Mouse (Mus musculus) forebrain, embryonic 16.5 days (tissue): ENCODE measurements around the gene Gm21680. TPM values are rescaled to one million over a fixed set of nuclear protein-coding genes. Genes with fewer than 3 reads are reported as not detected.
"Not testable (repeated sequence)": the region's sequence is repeated elsewhere in the genome, so short reads cannot be mapped to it uniquely, and the experiment has no call there.

ENCODE experiments used
- ATAC-seq: fragments of 200-750 bp; cut with Nextera tagmentation; 2 replicates; pipeline ENCODE4 v1.8.0; 2017; ENCODE audit warnings: mild to moderate bottlenecking, moderate library complexity
- H3K27ac ChIP-seq: fragments of 300-500 bp; sonication (generic); 2 replicates; pipeline ENCODE4 v1.5.1; 2014; ENCODE audit warnings: low read length, control low read depth
- H3K27me3 ChIP-seq: fragments of 300-500 bp; sonication (generic); replicated peaks from 2 replicates; pipeline ENCODE4 v1.6.1; 2014; ENCODE audit warnings: low read length; ENCODE audit not compliant: control insufficient read depth, insufficient read depth
- H3K36me3 ChIP-seq: fragments of 300-500 bp; sonication (generic); 2 replicates; pipeline ENCODE4 v1.6.1; 2014; ENCODE audit not compliant: control insufficient read depth, insufficient read depth
- H3K4me1 ChIP-seq: fragments of 300-500 bp; sonication (generic); replicated peaks from 2 replicates; pipeline ENCODE4 v1.6.1; 2014; ENCODE audit warnings: low read length; ENCODE audit not compliant: control insufficient read depth, insufficient read depth
- H3K4me2 ChIP-seq: fragments of 300-500 bp; sonication (generic); 2 replicates; pipeline ENCODE4 v1.6.1; 2014; ENCODE audit warnings: mild to moderate bottlenecking, low read length, control low read depth
- H3K4me3 ChIP-seq: fragments of 300-500 bp; sonication (generic); replicated peaks from 2 replicates; pipeline ENCODE4 v1.5.1; 2014; ENCODE audit warnings: mild to moderate bottlenecking, low read length, control low read depth
- H3K9ac ChIP-seq: fragments of 300-500 bp; sonication (generic); replicated peaks from 2 replicates; pipeline ENCODE4 v1.6.1; 2014; ENCODE audit warnings: low read depth, low read length, control low read depth
- H3K9me3 ChIP-seq: fragments of 300-500 bp; sonication (generic); 2 replicates; pipeline ENCODE4 v1.6.1; 2016; ENCODE audit warnings: low read length; ENCODE audit not compliant: control insufficient read depth
- WGBS: fragments of 180-500 bp; shearing (Covaris S2); extraction: QIAGEN DNeasy Blood & Tissue Kit; methylation state at CpG from one replicate; pipeline ENCODE4 v1.1.7; 2014; 5-methylcytosine and 5-hydroxymethylcytosine counted together
- polyA plus RNA-seq: library from polyadenylated mRNA; unstranded; fragments of >200 nt; fragmentation: Nextera tagmentation; extraction: Ambion mirVana; gene quantifications from 2 replicates; pipeline ENCODE4 v1.2.1, GENCODE M21; 2015

Gm21680 gene
- polyA plus RNA-seq, result 0.11 TPM in 1 of 2 replicates, not detected in the other

GRCm38 (mm10) chr5:25972563-25972962 lies at the start of gene Gm21680:
Gene Gm21680, minus strand, starts transcription at chr5:25972663.
- not testable (repeated sequence) for H3K4me3 ChIP-seq, H3K9me3 ChIP-seq, H3K27me3 ChIP-seq, H3K36me3 ChIP-seq, H3K4me2 ChIP-seq, H3K27ac ChIP-seq, H3K4me1 ChIP-seq, ATAC-seq, H3K9ac ChIP-seq
- WGBS, result no CpG with 5 or more reads among the region's 2 CpGs

GRCm38 (mm10) chr5:26007697-26008096 lies 35.2 kb upstream of the Gm21680 start:
- not testable (repeated sequence) for H3K4me1 ChIP-seq, H3K36me3 ChIP-seq, H3K4me2 ChIP-seq, H3K27ac ChIP-seq, H3K4me3 ChIP-seq, H3K27me3 ChIP-seq, H3K9me3 ChIP-seq, H3K9ac ChIP-seq, ATAC-seq
- WGBS, result 69% methylated on average over 6 of the region's 7 CpGs

GRCm38 (mm10) chr5:26006937-26007695 lies 34.7 kb upstream of the Gm21680 start:
- peak overlapping the region; percentile 39 for H3K4me3 ChIP-seq
- not testable (repeated sequence) for H3K4me1 ChIP-seq, H3K9me3 ChIP-seq, H3K27me3 ChIP-seq, H3K27ac ChIP-seq, H3K36me3 ChIP-seq
- H3K4me2 ChIP-seq, result peak overlapping the region; percentile 56
- H3K9ac ChIP-seq, result peak overlapping the region; percentile 27
- peak; percentile 90 for ATAC-seq
- WGBS, result 17% methylated on average over 41 of the region's 45 CpGs

- WGBS, result 100% methylated on average over 1 of the region's 2 CpGs
- not testable (repeated sequence) for ATAC-seq, H3K9ac ChIP-seq, H3K27ac ChIP-seq, H3K4me1 ChIP-seq, H3K4me3 ChIP-seq, H3K36me3 ChIP-seq, H3K27me3 ChIP-seq, H3K4me2 ChIP-seq, H3K9me3 ChIP-seq
These were observed 32.2 kb upstream of the Gm21680 start, which contains the start of gene Gm1979 for GRCm38 (mm10) chr5:26004698-26005097. Gene Gm1979, minus strand, starts transcription at chr5:26004798.

- no CpG with 5 or more reads among the region's 3 CpGs for WGBS
- H3K27ac ChIP-seq, H3K9ac ChIP-seq, H3K4me1 ChIP-seq, H3K4me2 ChIP-seq, H3K9me3 ChIP-seq, H3K27me3 ChIP-seq, H3K4me3 ChIP-seq, ATAC-seq, H3K36me3 ChIP-seq: not testable (repeated sequence)
These were observed 16.1 kb upstream of the Gm21680 start, which contains the start of gene Gm21698 for GRCm38 (mm10) chr5:25988550-25988949. Gene Gm21698, minus strand, starts transcription at chr5:25988650.

GRCm38 (mm10) chr5:25957050-25957449 lies 15.4 kb downstream of the Gm21680 start:
- not testable (repeated sequence) for H3K27me3 ChIP-seq, ATAC-seq, H3K4me2 ChIP-seq, H3K9ac ChIP-seq, H3K9me3 ChIP-seq, H3K27ac ChIP-seq, H3K4me1 ChIP-seq, H3K4me3 ChIP-seq, H3K36me3 ChIP-seq
- WGBS, result 65% methylated on average over 16 of the region's 17 CpGs

- H3K4me1 ChIP-seq, H3K36me3 ChIP-seq, H3K9me3 ChIP-seq, H3K9ac ChIP-seq, H3K27ac ChIP-seq, H3K27me3 ChIP-seq: not testable (repeated sequence)
- Histone ChIP-seq H3K4me2 (peak overlapping the region; percentile 40), H3K4me3 (peak overlapping the region; percentile 27)
- peak; percentile 74 for ATAC-seq
- WGBS, result 36% methylated on average over 31 of the region's 32 CpGs
These were observed 15.9 kb downstream of the Gm21680 start for GRCm38 (mm10) chr5:25956611-25957010.

- 80% methylated on average over 2 of the region's 2 CpGs for WGBS
- H3K4me2 ChIP-seq, H3K4me1 ChIP-seq, H3K9me3 ChIP-seq, H3K9ac ChIP-seq, H3K27me3 ChIP-seq, ATAC-seq, H3K4me3 ChIP-seq, H3K27ac ChIP-seq, H3K36me3 ChIP-seq: not testable (repeated sequence)
These were observed 18.1 kb downstream of the Gm21680 start, which contains the start of gene Gm21671 for GRCm38 (mm10) chr5:25954317-25954716. Gene Gm21671, minus strand, starts transcription at chr5:25954417.

GRCm38 (mm10) chr5:25945391-25945790 lies 27.1 kb downstream of the Gm21680 start:
- not testable (repeated sequence) for H3K27ac ChIP-seq, H3K4me1 ChIP-seq, H3K36me3 ChIP-seq, H3K4me3 ChIP-seq, ATAC-seq, H3K4me2 ChIP-seq, H3K9ac ChIP-seq, H3K9me3 ChIP-seq, H3K27me3 ChIP-seq
- 85% methylated on average over 2 of the region's 2 CpGs for WGBS
